Mouse (Mus musculus) stomach, embryonic 16.5 days (tissue): ENCODE results near the gene Gsap. TPM values are rescaled to one million over a fixed set of nuclear protein-coding genes. Genes with fewer than 3 reads are reported as not detected.
"Not testable (repeated sequence)": the region's sequence is repeated elsewhere in the genome, so short reads cannot be mapped to it uniquely, and the experiment has no call there.

Experiments used
- ATAC-seq: fragments of 200-750 bp; cut with Nextera tagmentation; 2 replicates; pipeline ENCODE4 v1.8.0; 2017; ENCODE audit warnings: moderate number of reproducible peaks, moderate TSS enrichment; ENCODE audit not compliant: insufficient read depth, low FRiP score
- H3K27ac ChIP-seq: fragments of 300-500 bp; sonication (generic); 2 replicates; pipeline ENCODE4 v1.5.1; 2014; ENCODE audit warnings: low read length
- H3K27me3 ChIP-seq: fragments of 300-500 bp; sonication (generic); 2 replicates; pipeline ENCODE4 v1.6.1; 2014; ENCODE audit warnings: low read length, control low read depth, mixed read lengths; ENCODE audit not compliant: control insufficient read depth, insufficient read depth
- H3K36me3 ChIP-seq: fragments of 300-500 bp; sonication (generic); 2 replicates; pipeline ENCODE4 v1.6.1; 2014; ENCODE audit warnings: low read length; ENCODE audit not compliant: control insufficient read depth, insufficient read depth
- H3K4me1 ChIP-seq: fragments of 300-500 bp; sonication (generic); 2 replicates; pipeline ENCODE4 v1.6.1; 2014; ENCODE audit warnings: low read length, control low read depth, mixed read lengths; ENCODE audit not compliant: control insufficient read depth, insufficient read depth
- H3K4me2 ChIP-seq: fragments of 300-500 bp; sonication (generic); 2 replicates; pipeline ENCODE4 v1.6.1; 2014; ENCODE audit warnings: low read depth, low read length, mixed read lengths
- H3K4me3 ChIP-seq: fragments of 300-500 bp; sonication (generic); replicated peaks from 2 replicates; pipeline ENCODE4 v1.5.1; 2014; ENCODE audit warnings: mild to moderate bottlenecking, low read length
- H3K9ac ChIP-seq: fragments of 300-500 bp; sonication (generic); 2 replicates; pipeline ENCODE4 v1.6.1; 2014; ENCODE audit warnings: low read length
- H3K9me3 ChIP-seq: fragments of 300-500 bp; sonication (generic); replicated peaks from 2 replicates; pipeline ENCODE4 v1.6.1; 2016; ENCODE audit warnings: low read length, control low read depth; ENCODE audit not compliant: control insufficient read depth
- WGBS: fragments of 180-500 bp; shearing (Covaris S2); extraction: QIAGEN DNeasy Blood & Tissue Kit; methylation state at CpG from one replicate; pipeline ENCODE4 v1.1.7; 2014; 5-methylcytosine and 5-hydroxymethylcytosine counted together
- polyA plus RNA-seq: library from polyadenylated mRNA; unstranded; fragments of >200 nt; fragmentation: Nextera tagmentation; extraction: Ambion mirVana; gene quantifications from 2 replicates; pipeline ENCODE4 v1.2.1, GENCODE M21; 2015

Gene Gsap
- polyA plus RNA-seq, 1 experiment from 2014 or later, result 2.6 TPM

DNA sequence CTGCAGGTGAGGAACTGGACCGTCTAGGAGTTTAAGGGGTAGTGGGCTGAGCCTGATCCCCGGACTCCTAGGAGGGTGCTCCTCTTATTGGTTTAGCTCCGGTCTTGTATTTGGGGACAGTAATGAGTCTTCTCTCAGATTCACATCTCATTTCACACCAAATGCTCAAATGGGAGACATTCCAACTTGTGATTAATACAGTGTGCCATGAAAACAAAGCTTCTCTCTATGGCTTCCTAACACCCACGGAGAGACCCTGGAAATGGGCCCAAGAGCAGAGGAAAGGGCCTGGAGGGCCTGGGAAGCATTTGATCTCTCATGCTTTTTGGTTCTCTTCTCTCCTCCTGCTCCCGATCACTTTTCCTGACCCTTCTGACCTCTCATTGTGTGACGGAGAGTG is 14.7 kb upstream of the Gsap start:
- H3K36me3 ChIP-seq, result no peaks in the 10 kb centered on the region
- H3K9me3 ChIP-seq, result no peaks in the 10 kb centered on the region
- no peak overlapping the region for H3K4me3 ChIP-seq
- H3K9ac ChIP-seq, result no peak overlapping the region
- H3K4me1 ChIP-seq, result peaks cover 13% of the 10 kb centered on the region
- no peak for ATAC-seq
- peak overlapping the region; percentile 27; the same call in 1 of the 2 replicates for H3K27ac ChIP-seq
- no peak overlapping the region for H3K4me2 ChIP-seq
- WGBS, result 62% methylated on average over 6 of the region's 6 CpGs
- no peaks in the 10 kb centered on the region for H3K27me3 ChIP-seq

DNA sequence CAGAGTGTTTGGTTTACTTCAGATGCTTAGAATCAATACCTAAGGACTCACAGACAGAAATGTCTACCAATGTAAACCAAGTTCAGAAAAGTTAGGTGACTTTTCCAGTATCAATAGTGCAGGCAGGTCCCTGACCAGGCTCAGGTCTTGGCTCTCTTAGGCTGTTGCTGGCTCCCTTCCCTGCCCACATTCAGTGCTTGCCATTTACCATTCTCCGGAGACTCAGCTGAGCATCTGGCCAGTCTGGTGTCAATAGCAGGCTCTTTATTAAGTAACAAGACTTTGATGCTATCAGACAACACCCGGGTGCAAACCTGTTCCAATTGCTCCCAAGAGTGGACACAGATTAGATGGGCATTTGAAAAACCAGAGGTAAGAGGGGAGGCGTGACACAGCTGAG is 13.7 kb upstream of the Gsap start:
- H3K4me3 ChIP-seq, result no peak overlapping the region
- no peak overlapping the region for H3K9ac ChIP-seq
- WGBS, result 73% methylated on average over 3 of the region's 3 CpGs
- H3K27ac ChIP-seq, result no peak overlapping the region
- no peak overlapping the region for H3K4me2 ChIP-seq
- H3K36me3 ChIP-seq, result no peaks in the 10 kb centered on the region
- no peaks in the 10 kb centered on the region for H3K9me3 ChIP-seq
- peaks cover 13% of the 10 kb centered on the region for H3K4me1 ChIP-seq
- no peak for ATAC-seq
- H3K27me3 ChIP-seq, result no peaks in the 10 kb centered on the region

DNA sequence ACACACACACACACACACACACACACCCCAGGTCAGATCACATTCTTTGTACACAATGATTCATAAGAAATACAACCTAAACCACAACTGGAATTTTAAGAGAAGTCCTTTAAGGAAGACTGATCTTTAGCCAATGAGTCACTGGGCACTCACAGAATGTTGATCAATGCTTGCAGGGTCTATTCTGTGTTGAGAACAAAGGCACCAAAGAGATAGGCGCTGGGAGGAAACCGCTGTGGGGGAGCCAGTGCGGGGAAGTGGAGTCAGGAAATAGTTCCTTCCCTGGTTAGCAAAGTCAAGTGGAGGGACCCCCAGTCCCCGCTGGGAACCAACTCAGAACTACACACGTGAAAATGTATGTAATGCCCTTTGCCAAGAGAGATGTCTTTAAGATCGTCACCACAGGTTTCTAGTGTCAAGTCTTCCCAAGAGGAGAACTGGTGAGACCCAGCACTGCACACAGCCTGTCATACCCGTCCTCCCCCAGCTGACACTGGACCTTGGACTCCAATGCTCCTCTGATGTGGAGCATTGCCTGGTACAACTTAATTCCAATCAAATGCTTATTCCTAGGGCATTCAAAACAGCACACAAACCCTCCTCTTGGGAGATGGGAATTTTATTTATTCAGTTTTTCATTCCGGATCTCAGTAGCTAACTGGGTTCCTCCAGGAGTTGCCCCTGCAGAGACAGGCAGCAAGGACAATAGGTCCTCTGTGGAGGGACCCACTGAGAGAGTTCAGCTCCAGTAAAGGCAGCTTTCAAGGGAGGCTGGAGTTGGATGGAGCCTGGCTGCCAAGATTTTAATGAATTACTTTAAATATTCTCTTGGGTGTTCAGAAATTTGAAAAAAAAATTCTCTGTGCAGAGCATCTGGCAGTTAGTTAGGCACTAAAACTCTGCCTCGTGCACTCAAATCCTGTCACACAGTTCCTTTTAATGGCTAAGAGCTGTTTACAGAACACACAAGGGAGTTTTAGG is 10.6 kb upstream of the Gsap start:
- Histone ChIP-seq H3K4me3 (no peak overlapping the region), H3K27ac (0 out of 2 replicates have a peak overlapping the region, but pooled peaks have one; percentile 18)
- ATAC-seq, result peak; percentile 42; the same call in 1 of the 2 replicates

DNA sequence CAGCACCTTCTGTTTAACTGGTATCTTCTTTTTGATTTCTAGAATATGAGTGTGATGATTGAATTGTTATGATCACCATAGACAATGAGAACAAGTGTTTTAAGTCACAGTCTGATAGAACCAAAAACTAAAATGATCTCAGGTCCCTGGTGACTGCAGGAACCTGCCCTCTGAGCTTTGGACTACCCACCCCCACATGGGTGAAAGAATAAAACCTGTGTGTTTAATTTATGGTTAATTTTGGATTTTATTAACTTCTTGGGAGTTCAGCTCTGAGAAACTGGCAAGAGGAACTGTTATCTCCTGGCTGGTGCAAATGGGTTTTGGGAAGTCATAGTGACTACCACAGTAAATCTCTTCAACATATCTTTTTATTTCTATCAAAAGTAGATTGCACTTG is 6.6 kb upstream of the Gsap start:
- Histone ChIP-seq H3K27ac (no peak overlapping the region), H3K4me2 (no peak overlapping the region), H3K27me3 (no peaks in the 10 kb centered on the region), H3K4me3 (no peak overlapping the region), H3K4me1 (peaks cover 8% of the 10 kb centered on the region), H3K9ac (no peak overlapping the region), H3K36me3 (no peaks in the 10 kb centered on the region), H3K9me3 (peaks cover 7% of the 10 kb centered on the region; the same call in 1 of the 2 replicates)
- ATAC-seq, result no peak

More for the DNA sequence above, 10.6 kb upstream of the Gsap start:
- peaks cover 13% of the 10 kb centered on the region for H3K4me1 ChIP-seq
- no peak overlapping the region for H3K9ac ChIP-seq
- H3K27me3 ChIP-seq, result no peaks in the 10 kb centered on the region
- no peak overlapping the region for H3K4me2 ChIP-seq
- peaks cover 7% of the 10 kb centered on the region; the same call in 1 of the 2 replicates for H3K9me3 ChIP-seq
- WGBS, result 44% methylated on average over 9 of the region's 9 CpGs
- no peaks in the 10 kb centered on the region for H3K36me3 ChIP-seq

DNA sequence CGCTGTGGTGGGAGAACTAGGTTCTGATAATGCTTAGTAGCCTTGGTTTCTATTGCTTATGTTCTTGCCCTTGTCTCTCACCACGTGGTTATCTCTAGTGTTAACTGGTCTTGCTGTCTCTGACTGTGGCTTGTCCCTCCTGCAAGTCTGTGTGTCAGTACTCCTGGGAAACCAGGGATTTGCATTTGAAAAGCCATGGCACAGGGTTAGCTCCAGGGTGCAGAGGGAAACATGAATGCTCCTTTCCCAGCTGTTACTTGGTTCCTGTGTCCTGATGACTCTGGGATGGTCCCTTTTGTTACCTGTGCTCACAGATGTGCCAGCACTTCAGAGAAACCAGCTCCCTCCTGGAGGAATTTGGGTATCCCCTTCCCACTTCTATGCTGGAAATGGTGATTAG is 3.0 kb upstream of the Gsap start:
- WGBS, result 51% methylated on average over 2 of the region's 2 CpGs
- H3K36me3 ChIP-seq, H3K9ac ChIP-seq, H3K9me3 ChIP-seq, H3K4me1 ChIP-seq, H3K4me3 ChIP-seq, H3K4me2 ChIP-seq, ATAC-seq, H3K27me3 ChIP-seq, H3K27ac ChIP-seq: not testable (repeated sequence)

DNA sequence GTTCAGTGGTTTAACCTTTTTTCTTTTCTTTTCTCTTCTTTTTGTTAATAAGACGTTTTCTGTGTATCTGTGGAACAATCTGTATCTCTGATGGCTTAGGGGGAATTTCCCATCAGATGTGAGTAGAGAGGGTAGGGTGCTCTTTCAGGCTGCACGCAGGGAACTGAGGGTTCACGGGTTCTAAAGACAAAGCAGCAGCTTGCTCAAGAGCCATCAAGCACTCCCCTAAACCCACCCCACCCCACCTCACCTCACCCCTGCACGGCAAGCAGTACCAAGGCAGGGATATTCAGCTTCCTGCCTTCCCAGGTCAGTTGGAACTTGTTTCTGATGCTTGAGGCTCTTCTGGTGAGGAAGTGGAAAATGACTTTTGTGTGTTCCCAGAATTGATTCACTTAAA is 766 bp downstream of the Gsap start:
- no peaks in the 10 kb centered on the region; the same call in none of the 2 replicates for H3K4me1 ChIP-seq
- H3K4me3 ChIP-seq, result peak overlapping the region; percentile 68
- H3K9ac ChIP-seq, result no peak overlapping the region
- peak overlapping the region; percentile 97 for H3K4me2 ChIP-seq
- H3K27ac ChIP-seq, result no peak overlapping the region
- H3K36me3 ChIP-seq, result no peaks in the 10 kb centered on the region
- H3K27me3 ChIP-seq, result no peaks in the 10 kb centered on the region
- ATAC-seq, result no peak
- H3K9me3 ChIP-seq, result no peaks in the 10 kb centered on the region
- 13% methylated on average over 4 of the region's 4 CpGs for WGBS

DNA sequence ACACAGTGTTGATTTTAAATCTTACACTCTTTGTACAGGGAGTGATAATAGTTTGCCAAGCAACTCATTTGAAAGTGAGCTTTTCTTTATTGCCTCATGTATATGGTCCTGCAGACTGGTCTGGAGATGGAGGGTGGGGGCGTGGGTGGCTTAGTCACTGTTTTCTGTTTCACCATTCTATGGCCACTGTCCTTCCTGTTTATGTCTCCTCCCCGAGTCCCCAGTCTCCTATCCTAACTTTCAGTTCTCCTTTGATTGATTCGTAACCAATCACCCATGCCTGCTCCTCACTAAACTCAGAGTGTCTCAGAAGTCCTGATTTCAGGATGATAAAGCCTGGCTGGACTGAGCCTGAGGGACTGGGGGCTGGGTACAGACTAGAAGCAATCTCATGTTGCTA is 2.4 kb downstream of the Gsap start:
- no peaks in the 10 kb centered on the region for H3K27me3 ChIP-seq
- no peak overlapping the region for H3K4me2 ChIP-seq
- H3K27ac ChIP-seq, result 0 out of 2 replicates have a peak overlapping the region, but pooled peaks have one; percentile 13
- H3K4me3 ChIP-seq, result no peak overlapping the region
- no peaks in the 10 kb centered on the region for H3K36me3 ChIP-seq
- ATAC-seq, result no peak
- 0 out of 2 replicates have a peak, but pooled peaks cover 4% of the 10 kb centered on the region for H3K9me3 ChIP-seq
- WGBS, result 28% methylated on average over 3 of the region's 3 CpGs
- H3K4me1 ChIP-seq, result no peaks in the 10 kb centered on the region; the same call in none of the 2 replicates
- H3K9ac ChIP-seq, result no peak overlapping the region

DNA sequence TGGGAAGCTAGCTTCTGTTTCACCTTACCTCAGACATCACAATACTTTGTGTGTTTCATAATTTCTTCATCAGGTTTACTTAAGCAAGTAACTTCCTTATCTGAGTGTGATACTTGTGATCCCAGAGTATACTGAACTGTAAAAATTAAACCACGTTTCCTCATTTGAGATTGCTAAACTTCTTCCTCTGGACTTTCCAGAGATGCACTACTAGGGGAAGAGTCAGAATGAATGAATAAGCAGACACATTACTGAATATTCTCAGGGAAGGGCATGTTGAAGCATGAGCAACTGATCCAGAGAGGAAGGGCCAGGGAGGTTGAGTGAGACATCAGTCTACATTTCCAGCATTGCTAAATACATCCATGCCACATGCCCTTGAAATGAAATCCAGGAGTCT is 3.0 kb downstream of the Gsap start:
- 56% methylated on average over 1 of the region's 1 CpGs for WGBS

DNA sequence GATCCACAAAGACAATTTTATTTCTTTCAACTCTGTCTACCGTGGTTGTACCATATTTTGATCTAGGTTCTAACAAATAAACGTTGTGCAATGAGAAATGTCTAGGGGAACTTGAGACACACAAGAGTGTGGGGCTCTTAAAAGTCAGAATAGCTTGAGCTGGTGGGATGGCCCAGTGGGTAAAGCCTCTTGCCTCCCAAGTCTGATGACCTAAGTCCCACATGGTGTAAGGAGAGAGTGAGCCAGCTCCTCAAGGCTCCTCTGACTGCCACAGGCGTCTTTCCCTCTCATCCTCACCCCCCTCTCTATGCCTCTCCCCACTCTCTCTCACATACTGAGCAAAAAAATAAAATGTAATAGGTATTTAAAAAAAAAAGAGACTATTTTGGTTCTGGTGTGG is 3.4 kb downstream of the Gsap start:
- Histone ChIP-seq H3K36me3 (no peaks in the 10 kb centered on the region), H3K27ac (no peak overlapping the region), H3K9me3 (0 out of 2 replicates have a peak, but pooled peaks cover 8% of the 10 kb centered on the region), H3K4me1 (no peaks in the 10 kb centered on the region; the same call in none of the 2 replicates), H3K4me3 (no peak overlapping the region), H3K9ac (no peak overlapping the region), H3K27me3 (no peaks in the 10 kb centered on the region), H3K4me2 (no peak overlapping the region)
- ATAC-seq, result no peak
- 78% methylated on average over 3 of the region's 3 CpGs for WGBS

More for the DNA sequence above, 3.0 kb downstream of the Gsap start:
- Histone ChIP-seq H3K4me2 (no peak overlapping the region), H3K27me3 (no peaks in the 10 kb centered on the region), H3K4me1 (no peaks in the 10 kb centered on the region; the same call in none of the 2 replicates), H3K4me3 (no peak overlapping the region), H3K9ac (no peak overlapping the region), H3K9me3 (0 out of 2 replicates have a peak, but pooled peaks cover 8% of the 10 kb centered on the region), H3K36me3 (no peaks in the 10 kb centered on the region), H3K27ac (no peak overlapping the region)
- no peak for ATAC-seq
